Mouse (Mus musculus): Measurements from ENCODE around the gene Dpp10. TPM values are rescaled to one million over a fixed set of nuclear protein-coding genes. Genes with fewer than 3 reads are reported as not detected.

Dpp10 gene
- polyA plus RNA-seq, 1 experiment, result 0.24 TPM

- Histone ChIP-seq H3K4me1 (replicated peaks; ENCODE audit: control insufficient read depth, insufficient read depth, low read length) (no peaks in the 10 kb centered on the region), H3K27me3 (ENCODE audit: control insufficient read depth, insufficient read depth, low read length) (no peaks in the 10 kb centered on the region), H3K4me3 (ENCODE audit: control insufficient read depth, insufficient read depth, low read length) (no peak overlapping the region), H3K36me3 (ENCODE audit: control insufficient read depth, insufficient read depth, low read length) (no peaks in the 10 kb centered on the region), H3K27ac (ENCODE audit: control insufficient read depth, insufficient read depth, low read length) (no peak overlapping the region)
- TF ChIP-seq POLR2A (IDR thresholded peaks at IDR 0.05; ENCODE audit: control insufficient read depth, extremely low read depth, insufficient read depth, low read length, poor library complexity) (no peak), CTCF (IDR thresholded peaks at IDR 0.05; ENCODE audit: borderline replicate concordance, control insufficient read depth, extremely low read depth, insufficient read depth, low read length, poor library complexity) (no peak)
- no peak for DNase-seq
Observed at GRCm38 (mm10) chr1:123927278-123928002, 117.9 kb downstream of the Dpp10 start.

GRCm38 (mm10) chr1:123924905-123925304, 120.5 kb downstream of the Dpp10 start:
- Histone ChIP-seq H3K27me3 (ENCODE audit: control insufficient read depth, insufficient read depth, low read length) (no peaks in the 10 kb centered on the region), H3K27ac (ENCODE audit: control insufficient read depth, insufficient read depth, low read length) (no peak overlapping the region), H3K36me3 (ENCODE audit: control insufficient read depth, insufficient read depth, low read length) (no peaks in the 10 kb centered on the region), H3K4me1 (replicated peaks; ENCODE audit: control insufficient read depth, insufficient read depth, low read length) (no peaks in the 10 kb centered on the region), H3K4me3 (ENCODE audit: control insufficient read depth, insufficient read depth, low read length) (no peak overlapping the region)
- TF ChIP-seq POLR2A (IDR thresholded peaks at IDR 0.05; ENCODE audit: control insufficient read depth, extremely low read depth, insufficient read depth, low read length, poor library complexity) (no peak), CTCF (IDR thresholded peaks at IDR 0.05; ENCODE audit: borderline replicate concordance, control insufficient read depth, extremely low read depth, insufficient read depth, low read length, poor library complexity) (no peak)
- no peak for DNase-seq
- WGBS, result 73% methylated on average over 1 of the region's 1 CpGs

GRCm38 (mm10) chr1:123923907-123924306, 121.5 kb downstream of the Dpp10 start:
- Histone ChIP-seq H3K4me1 (replicated peaks; ENCODE audit: control insufficient read depth, insufficient read depth, low read length) (no peaks in the 10 kb centered on the region), H3K36me3 (ENCODE audit: control insufficient read depth, insufficient read depth, low read length) (no peaks in the 10 kb centered on the region), H3K27ac (ENCODE audit: control insufficient read depth, insufficient read depth, low read length) (no peak overlapping the region), H3K27me3 (ENCODE audit: control insufficient read depth, insufficient read depth, low read length) (no peaks in the 10 kb centered on the region), H3K4me3 (ENCODE audit: control insufficient read depth, insufficient read depth, low read length) (no peak overlapping the region)
- WGBS, result 85% methylated on average over 2 of the region's 2 CpGs
- no peak for DNase-seq
- TF ChIP-seq CTCF (IDR thresholded peaks at IDR 0.05; ENCODE audit: borderline replicate concordance, control insufficient read depth, extremely low read depth, insufficient read depth, low read length, poor library complexity) (no peak), POLR2A (IDR thresholded peaks at IDR 0.05; ENCODE audit: control insufficient read depth, extremely low read depth, insufficient read depth, low read length, poor library complexity) (no peak)

- H3K4me3 ChIP-seq (ENCODE audit: control insufficient read depth, insufficient read depth, low read length), result no peak overlapping the region
- H3K4me1 ChIP-seq (replicated peaks; ENCODE audit: control insufficient read depth, insufficient read depth, low read length), result no peaks in the 10 kb centered on the region
- DNase-seq, result no peak
- WGBS, result 88% methylated on average over 1 of the region's 1 CpGs
- no peak overlapping the region for H3K27ac ChIP-seq (ENCODE audit: control insufficient read depth, insufficient read depth, low read length)
- no peaks in the 10 kb centered on the region for H3K27me3 ChIP-seq (ENCODE audit: control insufficient read depth, insufficient read depth, low read length)
- no peaks in the 10 kb centered on the region for H3K36me3 ChIP-seq (ENCODE audit: control insufficient read depth, insufficient read depth, low read length)
- TF ChIP-seq CTCF (IDR thresholded peaks at IDR 0.05; ENCODE audit: borderline replicate concordance, control insufficient read depth, extremely low read depth, insufficient read depth, low read length, poor library complexity) (no peak), POLR2A (IDR thresholded peaks at IDR 0.05; ENCODE audit: control insufficient read depth, extremely low read depth, insufficient read depth, low read length, poor library complexity) (no peak)
Observed at GRCm38 (mm10) chr1:123919606-123920005, 125.8 kb downstream of the Dpp10 start.

GRCm38 (mm10) chr1:123902628-123903027, 142.7 kb downstream of the Dpp10 start:
- Histone ChIP-seq H3K27me3 (ENCODE audit: control insufficient read depth, insufficient read depth, low read length) (no peaks in the 10 kb centered on the region), H3K36me3 (ENCODE audit: control insufficient read depth, insufficient read depth, low read length) (no peaks in the 10 kb centered on the region), H3K4me3 (ENCODE audit: control insufficient read depth, insufficient read depth, low read length) (no peak overlapping the region), H3K4me1 (replicated peaks; ENCODE audit: control insufficient read depth, insufficient read depth, low read length) (no peaks in the 10 kb centered on the region), H3K27ac (ENCODE audit: control insufficient read depth, insufficient read depth, low read length) (no peak overlapping the region)
- whole genome bisulfite sequencing, result 81% methylated on average over 5 of the region's 5 CpGs
- DNase-seq, result no peak
- TF ChIP-seq CTCF (IDR thresholded peaks at IDR 0.05; ENCODE audit: borderline replicate concordance, control insufficient read depth, extremely low read depth, insufficient read depth, low read length, poor library complexity) (no peak), POLR2A (IDR thresholded peaks at IDR 0.05; ENCODE audit: control insufficient read depth, extremely low read depth, insufficient read depth, low read length, poor library complexity) (no peak)

- Histone ChIP-seq H3K27ac (ENCODE audit: control insufficient read depth, insufficient read depth, low read length) (no peak overlapping the region), H3K4me1 (replicated peaks; ENCODE audit: control insufficient read depth, insufficient read depth, low read length) (no peaks in the 10 kb centered on the region), H3K4me3 (ENCODE audit: control insufficient read depth, insufficient read depth, low read length) (no peak overlapping the region), H3K36me3 (ENCODE audit: control insufficient read depth, insufficient read depth, low read length) (no peaks in the 10 kb centered on the region), H3K27me3 (ENCODE audit: control insufficient read depth, insufficient read depth, low read length) (no peaks in the 10 kb centered on the region)
- DNase-seq, result no peak
- 87% methylated on average over 4 of the region's 4 CpGs for WGBS
- TF ChIP-seq CTCF (IDR thresholded peaks at IDR 0.05; ENCODE audit: borderline replicate concordance, control insufficient read depth, extremely low read depth, insufficient read depth, low read length, poor library complexity) (no peak), POLR2A (IDR thresholded peaks at IDR 0.05; ENCODE audit: control insufficient read depth, extremely low read depth, insufficient read depth, low read length, poor library complexity) (no peak)
Observed at GRCm38 (mm10) chr1:123901218-123901617, 144.1 kb downstream of the Dpp10 start.

All from thymus, adult 2 months (tissue).